Mouse (Mus musculus) hindbrain, postnatal 0 days (tissue): ENCODE measurements around the gene Parp3. TPM values are rescaled to one million over a fixed set of nuclear protein-coding genes. Genes with fewer than 3 reads are reported as not detected.
A peak's percentile ranks its signal among the peaks of the same experiment; 100 is the strongest.

Experiments
- ATAC-seq: fragments of 200-750 bp; cut with Nextera tagmentation; 2 replicates; pipeline ENCODE4 v1.8.0; 2017; ENCODE audit warnings: mild to moderate bottlenecking, moderate TSS enrichment, moderate library complexity
- DNase-seq: peaks from one replicate; pipeline ENCODE4 v3.0.0-alpha.2; 2015; ENCODE audit warnings: low spot score
- H3K27ac ChIP-seq: fragments of 300-500 bp; sonication (generic); 2 replicates; pipeline ENCODE4 v1.5.1; 2014; ENCODE audit warnings: mild to moderate bottlenecking
- H3K27me3 ChIP-seq: fragments of 300-500 bp; sonication (generic); 2 replicates; pipeline ENCODE4 v1.6.1; 2014; ENCODE audit warnings: low read length, mixed read lengths; ENCODE audit not compliant: insufficient read depth
- H3K36me3 ChIP-seq: fragments of 300-500 bp; sonication (generic); 2 replicates; pipeline ENCODE4 v1.6.1; 2014; ENCODE audit warnings: low read length, mixed read lengths; ENCODE audit not compliant: insufficient read depth
- H3K4me1 ChIP-seq: fragments of 300-500 bp; sonication (generic); 2 replicates; pipeline ENCODE4 v1.6.1; 2014; ENCODE audit warnings: antibody characterized with exemption, low read length, mixed read lengths; ENCODE audit not compliant: insufficient read depth
- H3K4me2 ChIP-seq: fragments of 300-500 bp; sonication (generic); 2 replicates; pipeline ENCODE4 v1.6.1; 2014; ENCODE audit warnings: low read depth, mild to moderate bottlenecking, low read length, moderate library complexity, mixed read lengths
- H3K4me3 ChIP-seq: fragments of 300-500 bp; sonication (generic); 2 replicates; pipeline ENCODE4 v1.5.1; 2014; ENCODE audit warnings: low read length
- H3K9ac ChIP-seq: fragments of 300-500 bp; sonication (generic); replicated peaks from 2 replicates; pipeline ENCODE4 v1.6.1; 2014; ENCODE audit warnings: mild to moderate bottlenecking, low read length, moderate library complexity, mixed read lengths
- H3K9me3 ChIP-seq: fragments of 300-500 bp; sonication (generic); 2 replicates; pipeline ENCODE4 v1.6.1; 2016; ENCODE audit warnings: low read length, mixed read lengths
- CTCF ChIP-seq: IDR thresholded peaks from 2 replicates; pipeline ENCODE4 v1.5.1; 2016; ENCODE audit warnings: antibody characterized with exemption, control low read depth, low read depth
- WGBS: fragments of 180-500 bp; shearing (Covaris S2); extraction: QIAGEN DNeasy Blood & Tissue Kit; methylation state at CpG from one replicate; pipeline ENCODE4 v1.1.7; 2014; 5-methylcytosine and 5-hydroxymethylcytosine counted together
- polyA plus RNA-seq: library from polyadenylated mRNA; unstranded; fragments of >200 nt; fragmentation: Nextera tagmentation; extraction: Ambion mirVana; gene quantifications from 2 replicates; pipeline ENCODE4 v1.2.1, GENCODE M21; 2015
- total RNA-seq: library from RNA; depleted of rRNA; stranded (reverse); fragments of >200 nt; gene quantifications from 2 replicates; pipeline ENCODE4 v1.2.3, GENCODE M21; 2014

Gene Parp3
- total and polyA plus RNA-seq, 2 experiments from 2014 or later: 1.5 to 2.9 TPM

GRCm38 (mm10) chr9:106450661-106451060 is 26.1 kb downstream of the Parp3 start:
- Histone ChIP-seq H3K4me2 (no peak overlapping the region), H3K4me3 (no peak overlapping the region), H3K9ac (no peak overlapping the region), H3K9me3 (no peaks in the 10 kb centered on the region), H3K36me3 (no peaks in the 10 kb centered on the region), H3K4me1 (peaks cover 20% of the 10 kb centered on the region), H3K27ac (no peak overlapping the region), H3K27me3 (no peaks in the 10 kb centered on the region)
- peak; percentile 51 for DNase-seq
- 31% methylated on average over 9 of the region's 9 CpGs for WGBS
- no peak for ATAC-seq
- no peak for TF ChIP-seq CTCF

DNA sequence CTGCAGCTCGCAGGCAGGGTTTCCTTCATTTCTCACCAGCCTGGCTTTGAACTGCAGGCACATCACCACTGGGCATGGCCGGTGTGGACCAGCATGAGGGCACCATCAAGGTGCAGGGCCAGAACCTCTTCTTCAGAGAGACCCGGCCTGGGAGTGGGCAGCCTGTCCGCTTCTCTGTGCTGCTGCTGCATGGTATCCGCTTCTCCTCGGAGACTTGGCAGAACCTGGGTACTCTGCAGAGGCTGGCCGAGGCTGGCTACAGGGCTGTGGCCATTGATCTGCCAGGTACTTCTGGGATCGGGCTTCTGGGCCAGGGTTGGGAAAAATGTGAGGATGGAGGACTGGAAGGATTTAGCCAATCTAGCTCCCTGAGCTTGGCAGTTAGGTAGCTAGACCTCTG is 26.8 kb downstream of the Parp3 start:
- H3K36me3 ChIP-seq: no peaks in the 10 kb centered on the region
- no peak for ATAC-seq
- H3K4me3 ChIP-seq: no peak overlapping the region
- WGBS: 83% methylated on average over 8 of the region's 8 CpGs
- TF ChIP-seq CTCF: no peak
- H3K27me3 ChIP-seq: no peaks in the 10 kb centered on the region
- H3K9me3 ChIP-seq: no peaks in the 10 kb centered on the region
- DNase-seq: no peak
- H3K4me1 ChIP-seq: peaks cover 17% of the 10 kb centered on the region
- no peak overlapping the region for H3K4me2 ChIP-seq
- no peak overlapping the region for H3K9ac ChIP-seq
- no peak overlapping the region for H3K27ac ChIP-seq

DNA sequence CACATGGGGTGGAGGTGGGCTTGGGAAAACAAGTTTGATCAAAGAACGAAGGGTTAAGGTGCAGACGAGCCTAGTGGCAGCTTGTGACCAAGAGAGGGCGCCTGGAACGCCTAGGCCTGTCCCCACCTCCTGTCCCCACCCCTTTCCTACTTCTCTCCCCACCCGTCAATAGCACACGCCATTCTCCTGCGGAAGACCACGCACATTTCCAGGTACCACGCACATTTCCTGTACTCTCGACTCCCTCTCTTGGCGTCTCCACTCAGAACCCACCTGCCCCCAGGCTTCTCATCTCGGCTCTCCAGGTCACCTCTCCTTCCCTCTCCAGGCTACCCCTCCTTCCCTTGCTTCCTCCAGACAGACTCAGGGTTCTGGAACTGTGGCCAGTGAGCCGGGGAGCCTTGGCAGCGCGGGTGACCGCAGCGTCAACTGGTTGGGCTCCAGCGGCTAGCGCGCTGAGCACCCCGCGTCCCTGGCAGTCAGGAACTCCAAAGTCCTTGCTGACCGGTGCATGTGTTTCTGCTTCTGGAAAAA is 28.2 kb downstream of the Parp3 start:
- Histone ChIP-seq H3K4me1 (peaks cover 15% of the 10 kb centered on the region), H3K9ac (peak overlapping the region; percentile 51), H3K9me3 (no peaks in the 10 kb centered on the region), H3K27me3 (no peaks in the 10 kb centered on the region), H3K4me3 (peak overlapping the region; percentile 54), H3K27ac (peak overlapping the region; percentile 75), H3K36me3 (no peaks in the 10 kb centered on the region), H3K4me2 (peak overlapping the region; percentile 77)
- ATAC-seq: peak; percentile 73
- TF ChIP-seq CTCF: peak; percentile 86
- under 1% methylated on average over 23 of the region's 23 CpGs for WGBS
- peak; percentile 88 for DNase-seq

- peak overlapping the region; percentile 53 for H3K9ac ChIP-seq
- H3K9me3 ChIP-seq: no peaks in the 10 kb centered on the region
- DNase-seq (no peak), ATAC-seq (no peak; the same call in 1 of the 2 replicates)
- WGBS: 35% methylated on average over 9 of the region's 9 CpGs
- peak overlapping the region; percentile 71 for H3K27ac ChIP-seq
- no peaks in the 10 kb centered on the region for H3K36me3 ChIP-seq
- no peak for TF ChIP-seq CTCF
- H3K4me3 ChIP-seq: peak overlapping the region; percentile 54
- H3K4me1 ChIP-seq: peaks cover 14% of the 10 kb centered on the region
- H3K27me3 ChIP-seq: no peaks in the 10 kb centered on the region
- H3K4me2 ChIP-seq: peak overlapping the region; percentile 77
These were observed 28.8 kb downstream of the Parp3 start for GRCm38 (mm10) chr9:106447951-106448350.

DNA sequence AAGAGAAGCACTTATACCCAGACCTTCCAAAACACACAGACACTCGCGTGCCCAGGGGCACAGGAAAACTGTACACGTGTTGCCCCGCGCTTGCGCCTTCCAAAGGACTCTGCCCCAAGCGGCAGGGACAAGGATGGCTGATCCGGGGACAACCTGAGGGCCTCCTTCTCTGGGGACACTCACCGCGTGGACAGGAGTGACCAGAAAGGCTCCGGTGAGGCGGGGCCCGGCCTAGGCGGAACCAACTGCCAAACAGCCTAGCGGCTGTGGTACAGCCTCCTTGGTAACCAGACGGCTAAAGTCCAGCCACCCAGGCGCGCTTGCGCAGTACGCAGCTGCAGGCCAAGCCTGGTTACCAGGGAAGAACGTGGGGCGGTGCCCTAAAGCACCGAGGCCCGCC is 29.4 kb downstream of the Parp3 start, which contains the start of the genes Abhd14b and Abhd14a:
TSS of gene Abhd14b (plus strand) at position 112 of the 400 bp plus-strand sequence.
TSS of gene Abhd14a (minus strand) at position 331 of the 400 bp plus-strand sequence.
- no peaks in the 10 kb centered on the region; the same call in 1 of the 2 replicates for H3K36me3 ChIP-seq
- under 1% methylated on average over 24 of the region's 24 CpGs for WGBS
- H3K4me1 ChIP-seq: peaks cover 11% of the 10 kb centered on the region
- H3K9ac ChIP-seq: peak within 1 kb of the TSS; percentile 53
- no peaks in the 10 kb centered on the region for H3K27me3 ChIP-seq
- no peaks in the 10 kb centered on the region for H3K9me3 ChIP-seq
- DNase-seq (peak; percentile 94), ATAC-seq (peak; percentile 88)
- peak within 1 kb of the TSS; percentile 75 for H3K27ac ChIP-seq
- H3K4me3 ChIP-seq: peak within 1 kb of the TSS; percentile 54
- peak within 1 kb of the TSS; percentile 77 for H3K4me2 ChIP-seq
- peak; percentile 76 for TF ChIP-seq CTCF

- no peaks in the 10 kb centered on the region; the same call in 1 of the 2 replicates for H3K36me3 ChIP-seq
- H3K9me3 ChIP-seq: no peaks in the 10 kb centered on the region
- ATAC-seq (no peak), DNase-seq (no peak)
- no peak overlapping the region for H3K27ac ChIP-seq
- H3K9ac ChIP-seq: no peak overlapping the region
- 65% methylated on average over 4 of the region's 4 CpGs for WGBS
- no peak for TF ChIP-seq CTCF
- no peaks in the 10 kb centered on the region for H3K27me3 ChIP-seq
- H3K4me2 ChIP-seq: no peak overlapping the region
- no peak overlapping the region for H3K4me3 ChIP-seq
- peaks cover 11% of the 10 kb centered on the region for H3K4me1 ChIP-seq
These were observed 31.9 kb downstream of the Parp3 start for GRCm38 (mm10) chr9:106444836-106445235.

- no peak overlapping the region for H3K9ac ChIP-seq
- peaks cover 10% of the 10 kb centered on the region for H3K4me1 ChIP-seq
- no peaks in the 10 kb centered on the region for H3K9me3 ChIP-seq
- H3K4me2 ChIP-seq: no peak overlapping the region
- 85% methylated on average over 5 of the region's 5 CpGs for WGBS
- peak; percentile 20; the same call in 1 of the 2 replicates for TF ChIP-seq CTCF
- H3K27ac ChIP-seq: no peak overlapping the region
- H3K4me3 ChIP-seq: no peak overlapping the region
- H3K36me3 ChIP-seq: no peaks in the 10 kb centered on the region; the same call in 1 of the 2 replicates
- H3K27me3 ChIP-seq: no peaks in the 10 kb centered on the region
- no peak for ATAC-seq
- DNase-seq: no peak
These were observed 34.1 kb downstream of the Parp3 start for GRCm38 (mm10) chr9:106442680-106443079.
